Mouse (Mus musculus): ENCODE measurements around the gene Hist1h4j. TPM values are rescaled to one million over a fixed set of nuclear protein-coding genes. Genes with fewer than 3 reads are reported as not detected.
A peak's percentile ranks its signal among the peaks of the same experiment; 100 is the strongest.

The Hist1h4j gene
- not detected for polyA plus RNA-seq (2017; shearing (Covaris generic))

DNA sequence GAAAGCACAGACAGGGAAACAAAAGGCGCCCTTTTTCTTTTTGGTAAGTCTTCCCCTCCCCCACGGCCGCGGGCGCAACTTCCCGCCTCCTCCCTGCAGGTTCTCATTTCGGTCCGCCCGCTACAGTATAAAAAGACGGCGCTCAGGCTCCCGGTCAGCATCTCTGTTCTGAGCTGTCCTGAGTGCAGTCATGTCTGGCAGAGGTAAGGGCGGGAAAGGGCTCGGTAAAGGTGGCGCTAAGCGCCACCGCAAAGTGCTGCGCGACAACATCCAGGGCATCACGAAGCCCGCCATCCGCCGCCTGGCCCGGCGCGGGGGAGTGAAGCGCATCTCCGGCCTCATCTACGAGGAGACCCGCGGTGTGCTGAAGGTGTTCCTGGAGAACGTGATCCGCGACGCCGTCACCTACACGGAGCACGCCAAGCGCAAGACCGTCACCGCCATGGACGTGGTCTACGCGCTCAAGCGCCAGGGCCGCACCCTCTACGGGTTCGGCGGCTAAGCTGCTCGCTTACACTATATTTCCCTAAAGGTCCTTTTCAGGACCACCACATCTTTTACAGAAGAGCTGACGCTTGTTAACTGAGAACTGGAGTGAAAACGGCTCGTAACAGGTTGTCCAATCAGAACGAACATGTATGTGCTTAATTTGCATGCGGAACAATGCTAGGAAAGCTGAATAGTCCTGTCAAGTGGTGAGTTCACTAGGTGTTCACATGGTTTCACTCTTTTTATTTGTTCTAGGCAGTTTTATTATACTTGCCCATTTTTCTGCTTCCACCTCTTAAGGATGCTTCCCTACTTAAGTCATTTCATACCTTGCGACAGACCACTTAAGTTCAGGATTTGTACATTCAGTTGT is at the start of gene Hist1h4j:
Hist1h4j (plus strand) TSS at position 159 of the 862 bp plus-strand sequence.
- ATAC-seq: peak; percentile 66

- no peak for ATAC-seq
Measured at GRCm38 (mm10) chr13:21697811-21698210, 37.1 kb upstream of the Hist1h4j start, which contains the start of gene Olfr1359. Gene Olfr1359 (plus strand): TSS chr13:21698111.

- ATAC-seq: no peak
Measured at GRCm38 (mm10) chr13:21706669-21707068, 28.2 kb upstream of the Hist1h4j start.

DNA sequence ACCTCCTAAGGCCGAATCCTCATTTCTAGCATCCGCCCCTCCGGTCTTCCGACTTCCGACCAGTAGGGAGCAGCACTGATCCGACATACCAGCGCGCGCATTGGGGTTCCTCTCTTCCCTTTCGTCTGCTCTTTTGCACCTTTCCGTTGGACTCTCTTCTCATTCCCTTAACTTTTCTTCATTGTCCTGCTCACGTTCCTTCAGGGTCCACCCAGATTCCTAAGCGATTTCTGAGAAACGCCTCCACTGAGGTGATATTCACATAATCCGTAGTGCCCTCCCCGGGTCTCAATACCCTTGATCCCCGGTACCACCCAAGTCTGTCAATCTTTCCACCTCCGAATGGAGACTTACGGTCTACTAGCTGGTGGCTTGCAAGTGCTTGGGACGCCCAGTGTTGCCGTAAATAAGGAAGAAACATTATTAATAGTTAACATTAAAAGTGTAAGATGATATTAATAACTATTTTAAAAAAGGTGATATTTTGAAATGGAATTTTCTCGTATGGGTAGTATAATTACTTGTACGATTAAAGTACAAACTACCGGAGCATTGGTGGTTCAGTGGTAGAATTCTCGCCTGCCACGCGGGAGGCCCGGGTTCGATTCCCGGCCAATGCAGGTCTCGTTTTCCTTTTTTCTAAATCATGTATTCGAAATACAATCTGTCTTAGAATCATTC is 24.7 kb upstream of the Hist1h4j start:
- peak; percentile 75 for ATAC-seq

DNA sequence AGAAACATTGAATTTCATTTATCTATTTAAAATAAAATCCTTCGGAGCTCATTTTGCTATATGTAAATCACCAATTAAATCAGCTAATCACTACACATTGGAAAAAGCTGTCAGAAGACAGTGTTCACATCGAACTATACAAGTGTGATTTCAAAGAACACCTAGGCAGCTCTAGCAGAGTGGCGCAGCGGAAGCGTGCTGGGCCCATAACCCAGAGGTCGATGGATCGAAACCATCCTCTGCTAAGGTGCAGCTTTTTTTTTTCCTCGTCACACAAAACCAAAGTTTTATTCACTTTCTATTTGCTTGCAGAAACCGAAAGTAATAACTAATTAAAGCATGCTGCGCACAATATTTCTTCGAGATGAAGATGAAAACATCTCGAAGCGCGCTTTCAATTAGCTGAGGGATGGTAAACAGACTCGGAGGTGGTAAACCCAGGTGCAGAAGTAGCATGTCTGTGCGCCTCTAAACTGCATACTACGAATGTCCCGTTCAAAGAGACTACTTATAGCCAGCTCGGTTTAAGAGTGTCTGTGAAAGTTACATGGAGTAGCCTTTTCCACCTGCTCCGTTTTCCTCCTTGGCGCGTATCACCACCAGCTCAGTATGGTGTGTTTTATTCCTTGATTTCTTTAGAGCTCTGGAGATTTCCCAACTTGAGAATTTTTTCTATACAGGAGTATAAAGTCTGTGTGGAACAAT is 23.9 kb upstream of the Hist1h4j start:
- peak; percentile 71 for ATAC-seq

DNA sequence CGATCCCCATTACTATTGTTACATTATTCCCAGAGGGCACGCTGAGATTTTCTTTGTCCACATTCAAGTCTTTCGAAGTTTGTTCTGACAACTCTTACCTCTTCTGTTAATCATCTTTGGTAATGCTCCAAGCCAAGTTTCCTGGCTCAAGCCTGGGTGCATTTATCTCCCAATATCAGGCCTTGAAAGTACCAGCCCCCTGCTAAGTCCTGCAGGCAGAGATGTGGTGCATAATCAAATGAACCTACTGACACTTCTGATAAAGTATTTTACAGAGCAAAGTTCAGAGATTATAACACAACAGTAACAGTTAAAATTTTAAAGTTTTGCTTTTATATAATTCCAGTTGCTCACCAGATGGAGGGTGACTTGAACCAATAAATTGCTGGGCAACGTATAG is 23.2 kb upstream of the Hist1h4j start:
- no peak for ATAC-seq

GRCm38 (mm10) chr13:21714725-21715124 is 20.1 kb upstream of the Hist1h4j start:
- no peak for ATAC-seq

DNA sequence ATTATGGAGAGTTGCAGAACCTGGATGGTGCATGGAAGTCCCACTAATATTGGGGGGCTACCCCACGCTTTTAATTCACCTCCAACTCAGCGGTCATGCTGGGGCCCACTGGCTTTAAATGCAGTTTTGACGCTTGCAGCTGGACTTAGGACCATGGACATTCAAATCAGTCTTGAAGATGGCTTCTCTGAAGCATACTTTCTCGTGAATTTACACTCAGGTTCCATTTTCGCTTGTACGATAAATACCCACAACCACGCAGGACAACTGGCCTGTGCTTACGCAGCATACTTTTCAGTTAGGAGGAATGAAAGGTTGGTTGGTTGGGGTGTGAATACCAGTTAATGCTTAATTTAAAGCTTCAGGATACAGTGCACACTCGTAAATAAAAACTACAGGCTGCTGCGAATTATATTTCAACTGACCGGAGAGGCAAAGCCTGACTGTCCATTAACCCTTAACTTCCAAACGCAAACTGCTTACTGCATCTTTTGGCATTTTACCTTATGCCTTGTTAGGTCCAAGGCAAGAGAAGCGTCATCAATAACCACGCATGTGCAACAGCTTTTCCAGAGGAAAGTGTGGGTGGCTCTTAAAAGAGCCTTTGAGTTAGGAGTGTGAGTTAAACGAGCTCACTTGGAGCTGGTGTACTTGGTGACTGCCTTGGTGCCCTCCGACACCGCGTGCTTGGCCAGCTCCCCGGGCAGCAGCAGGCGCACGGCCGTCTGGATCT is 19.6 kb upstream of the Hist1h4j start:
- ATAC-seq: no peak

GRCm38 (mm10) chr13:21715864-21716539 is 18.9 kb upstream of the Hist1h4j start, which contains the start of the genes Hist1h2bl and Hist1h2ai:
Gene Hist1h2bl (minus strand): TSS chr13:21716143.
Gene Hist1h2ai (plus strand): TSS chr13:21716422.
- ATAC-seq: peak; percentile 88

DNA sequence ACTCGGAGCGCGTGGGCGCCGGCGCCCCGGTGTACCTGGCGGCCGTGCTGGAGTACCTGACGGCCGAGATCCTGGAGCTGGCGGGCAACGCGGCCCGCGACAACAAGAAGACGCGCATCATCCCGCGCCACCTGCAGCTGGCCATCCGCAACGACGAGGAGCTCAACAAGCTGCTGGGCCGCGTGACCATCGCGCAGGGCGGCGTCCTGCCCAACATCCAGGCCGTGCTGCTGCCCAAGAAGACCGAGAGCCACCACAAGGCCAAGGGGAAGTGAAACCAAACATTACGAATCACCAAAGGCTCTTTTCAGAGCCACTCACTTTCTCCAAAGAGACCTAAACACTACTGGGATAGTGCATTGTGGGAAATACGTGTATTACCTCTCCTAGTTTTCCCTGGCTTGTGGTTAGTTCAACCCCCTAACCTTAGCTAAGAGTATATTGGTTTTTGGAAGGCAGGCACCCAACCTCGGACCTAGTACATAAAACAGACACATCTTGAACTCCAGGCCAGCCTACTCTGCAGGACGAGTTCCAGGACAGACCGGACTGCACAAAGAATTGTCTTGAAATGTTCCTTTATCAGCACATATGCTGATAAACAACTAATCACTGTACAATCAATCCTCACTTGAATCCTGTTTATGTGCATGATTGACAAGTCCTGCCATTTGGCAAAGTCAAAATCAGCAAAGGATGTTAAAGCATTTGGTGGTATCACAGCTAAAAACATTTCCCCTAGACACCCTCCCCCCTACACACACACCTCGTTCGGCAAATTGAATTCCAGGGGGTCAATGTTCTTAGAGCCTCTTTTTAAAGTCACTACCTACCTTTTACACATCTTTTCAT is 18.1 kb upstream of the Hist1h4j start:
- ATAC-seq: peak; percentile 2

- ATAC-seq: peak; percentile 52
Measured at GRCm38 (mm10) chr13:21717397-21718357, 17.2 kb upstream of the Hist1h4j start, which contains the start of gene Hist1h3h. Gene Hist1h3h (plus strand): TSS chr13:21717659.

- ATAC-seq: no peak
Measured at GRCm38 (mm10) chr13:21718381-21719080, 16.3 kb upstream of the Hist1h4j start.

DNA sequence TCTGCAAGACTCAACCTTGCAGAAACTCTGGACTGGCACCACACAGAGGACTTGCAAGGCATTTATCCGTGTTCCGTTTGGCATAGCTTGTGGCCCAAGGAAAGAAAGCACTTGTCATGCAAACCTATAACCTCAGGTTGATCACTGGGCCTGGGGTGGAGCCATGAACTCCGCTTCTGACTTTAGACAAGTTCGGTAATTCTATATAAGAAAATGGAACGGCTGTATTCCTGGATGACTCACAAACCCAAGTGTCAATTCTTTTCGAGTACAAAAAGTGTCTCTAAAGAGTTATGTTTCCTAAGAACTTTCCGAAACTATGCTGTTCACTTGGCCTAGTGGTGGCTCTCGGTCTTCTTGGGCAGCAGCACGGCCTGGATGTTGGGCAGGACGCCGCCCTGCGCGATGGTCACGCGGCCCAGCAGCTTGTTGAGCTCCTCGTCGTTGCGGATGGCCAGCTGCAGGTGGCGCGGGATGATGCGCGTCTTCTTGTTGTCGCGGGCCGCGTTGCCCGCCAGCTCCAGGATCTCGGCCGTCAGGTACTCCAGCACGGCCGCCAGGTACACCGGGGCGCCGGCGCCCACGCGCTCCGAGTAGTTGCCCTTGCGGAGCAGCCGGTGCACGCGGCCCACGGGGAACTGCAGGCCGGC is 13.6 kb upstream of the Hist1h4j start:
- peak; percentile 10 for ATAC-seq

GRCm38 (mm10) chr13:21721757-21722372 is 13.0 kb upstream of the Hist1h4j start, which contains the start of gene Hist1h2bm:
Gene Hist1h2bm (plus strand): TSS chr13:21722044.
- peak; percentile 95 for ATAC-seq

DNA sequence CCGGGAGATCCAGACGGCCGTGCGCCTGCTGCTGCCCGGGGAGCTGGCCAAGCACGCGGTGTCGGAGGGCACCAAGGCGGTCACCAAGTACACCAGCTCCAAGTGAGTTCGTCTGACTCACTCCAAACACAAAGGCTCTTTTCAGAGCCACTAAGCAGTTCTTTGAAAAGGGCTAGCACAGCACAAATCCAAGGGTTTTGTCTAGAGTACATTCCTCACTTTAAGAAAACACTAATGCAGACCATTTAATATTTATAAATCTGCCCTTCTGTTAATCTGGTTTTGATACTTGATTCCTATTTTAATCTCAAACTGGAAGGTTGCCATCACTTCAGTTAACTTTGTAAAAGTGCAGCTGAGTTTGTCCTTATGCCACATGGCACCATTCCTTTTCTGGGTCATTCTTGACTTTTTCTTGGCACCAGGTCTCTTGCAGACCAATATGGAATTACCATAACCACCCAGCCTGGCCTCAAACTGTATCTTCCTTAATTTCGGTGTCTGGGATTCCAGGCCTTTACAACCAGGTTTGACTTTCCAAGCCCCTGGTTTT is 12.4 kb upstream of the Hist1h4j start:
- no peak for ATAC-seq

- no peak for ATAC-seq
Measured at GRCm38 (mm10) chr13:21722993-21723836, 11.6 kb upstream of the Hist1h4j start.
